8 mouse cellular contexts compared by ENCODE assay signal in genomic region chr11:16895441-16896356, GRCm38 (mm10). TPM values are rescaled to one million over a fixed set of nuclear protein-coding genes. Genes with fewer than 3 reads are reported as not detected.
DNase-seq lines count a peak whose midpoint lies in the region; ATAC-seq lines count a peak whose summit lies in the region.
"Had no signal": no experiment of that assay in that cellular context is flagged by ENCODE, and none has a peak within 500 bp of the region (broad histone marks: within the 10 kb centered on the region; RNA-seq: fewer than 3 reads in every experiment).

No protein-coding gene starts in this region.

- H3K27ac ChIP-seq in embryonic facial prominence, embryonic 13.5 days: peak overlapping the region; percentile 85
- no peak overlapping the region for H3K27ac ChIP-seq in midbrain, embryonic 13.5 days
- H3K27ac ChIP-seq: liver, embryonic 15.5 days had no signal

- peak; percentile 7 to 14 for DNase-seq in left cerebral cortex, adult 9 months (ENCODE audit: low spot score in 2 of 2)
- no peak for DNase-seq in left cerebral cortex, adult 11 months (ENCODE audit: low spot score)
- DNase-seq in kidney, postnatal 10 days: peak; percentile 75
- peak; percentile 26 for DNase-seq in right cerebral cortex, postnatal 14 days
- no peak for DNase-seq in thymus, postnatal 36 days

- H3K4me2 ChIP-seq in embryonic facial prominence, embryonic 13.5 days: peak overlapping the region; percentile 39
- no peak overlapping the region for H3K4me2 ChIP-seq in midbrain, embryonic 13.5 days (replicated peaks)
- H3K4me2 ChIP-seq: liver, embryonic 15.5 days had no signal

- peaks cover 36% of the 10 kb centered on the region for H3K4me1 ChIP-seq in embryonic facial prominence, embryonic 13.5 days
- no peaks in the 10 kb centered on the region for H3K4me1 ChIP-seq in midbrain, embryonic 13.5 days (replicated peaks)
- H3K4me1 ChIP-seq: liver, embryonic 15.5 days had no signal

- WGBS in embryonic facial prominence, embryonic 13.5 days: 30% methylated on average over 13 of the region's 13 CpGs
- WGBS in midbrain, embryonic 13.5 days: 84% methylated on average over 13 of the region's 13 CpGs

- no peaks in the 10 kb centered on the region for H3K9me3 ChIP-seq in embryonic facial prominence, embryonic 13.5 days
- no peaks in the 10 kb centered on the region for H3K9me3 ChIP-seq in midbrain, embryonic 13.5 days
- H3K9me3 ChIP-seq: liver, embryonic 15.5 days had no signal

- no peaks in the 10 kb centered on the region for H3K27me3 ChIP-seq in embryonic facial prominence, embryonic 13.5 days
- no peaks in the 10 kb centered on the region for H3K27me3 ChIP-seq in midbrain, embryonic 13.5 days
- H3K27me3 ChIP-seq: liver, embryonic 15.5 days had no signal

- peaks cover 6% of the 10 kb centered on the region; the same call in 1 of the 2 replicates for H3K36me3 ChIP-seq in embryonic facial prominence, embryonic 13.5 days
- H3K36me3 ChIP-seq in midbrain, embryonic 13.5 days: no peaks in the 10 kb centered on the region
- H3K36me3 ChIP-seq: liver, embryonic 15.5 days had no signal

- peak; percentile 76 for ATAC-seq in embryonic facial prominence, embryonic 13.5 days (ENCODE audit: insufficient number of reproducible peaks, insufficient read depth, low FRiP score, low TSS enrichment, low read depth)
- ATAC-seq in midbrain, embryonic 13.5 days: no peak

- H3K9ac ChIP-seq in embryonic facial prominence, embryonic 13.5 days: no peak overlapping the region
- H3K9ac ChIP-seq in midbrain, embryonic 13.5 days (replicated peaks): no peak overlapping the region
- H3K9ac ChIP-seq: liver, embryonic 15.5 days had no signal

- H3K4me3 ChIP-seq in embryonic facial prominence, embryonic 13.5 days: no peak overlapping the region
- no peak overlapping the region for H3K4me3 ChIP-seq in midbrain, embryonic 13.5 days (replicated peaks)
- H3K4me3 ChIP-seq: liver, embryonic 15.5 days had no signal

RNA-seq across cellular contexts. Expression of gene Fbxo48, which starts 55.5 kb away (rescaled TPM):
- 1.7 and 2.2 TPM in 2 replicates for polyA plus RNA-seq in embryonic facial prominence, embryonic 13.5 days (2015; fragmentation: Nextera tagmentation; extraction: Ambion mirVana)
- polyA plus RNA-seq in midbrain, embryonic 13.5 days (2015; fragmentation: Nextera tagmentation; extraction: Ambion mirVana): 0.81 and 0.82 TPM in 2 replicates

Comparison
In these comparisons a context has a peak if more than half of its experiments do, and no peak if none do; other contexts are left out.
1. DNase-seq: peak in left cerebral cortex, adult 9 months (2 of 2), kidney, postnatal 10 days (single experiment) and right cerebral cortex, postnatal 14 days (single experiment); none in left cerebral cortex, adult 11 months (single experiment) and thymus, postnatal 36 days (0 of 2).